Mouse (Mus musculus) neural tube, embryonic 14.5 days (tissue): ENCODE data around the gene Rras. TPM values are rescaled to one million over a fixed set of nuclear protein-coding genes. Genes with fewer than 3 reads are reported as not detected.

ENCODE experiments used
- ATAC-seq: fragments of 200-750 bp; cut with Nextera tagmentation; 2 replicates; pipeline ENCODE4 v1.8.0; 2017; ENCODE audit warnings: low read depth, mild to moderate bottlenecking, moderate TSS enrichment, moderate library complexity
- H3K27ac ChIP-seq: fragments of 300-500 bp; sonication (generic); 2 replicates; pipeline ENCODE4 v1.5.1; 2014; ENCODE audit warnings: low read depth, mild to moderate bottlenecking, control low read depth, low read length, moderate library complexity, mixed read lengths
- H3K27me3 ChIP-seq: fragments of 300-500 bp; sonication (generic); 2 replicates; pipeline ENCODE4 v1.6.1; 2014; ENCODE audit warnings: low read length; ENCODE audit not compliant: control insufficient read depth, insufficient read depth
- H3K36me3 ChIP-seq: fragments of 300-500 bp; sonication (generic); 2 replicates; pipeline ENCODE4 v1.6.1; 2014; ENCODE audit warnings: low read length, mixed read lengths; ENCODE audit not compliant: control insufficient read depth, insufficient read depth
- H3K4me1 ChIP-seq: fragments of 300-500 bp; sonication (generic); 2 replicates; pipeline ENCODE4 v1.6.1; 2014; ENCODE audit warnings: low read length; ENCODE audit not compliant: control insufficient read depth, insufficient read depth
- H3K4me2 ChIP-seq: fragments of 300-500 bp; sonication (generic); 2 replicates; pipeline ENCODE4 v1.6.1; 2014; ENCODE audit warnings: mild to moderate bottlenecking, low read depth, low read length, control low read depth
- H3K4me3 ChIP-seq: fragments of 300-500 bp; sonication (generic); 2 replicates; pipeline ENCODE4 v1.5.1; 2014; ENCODE audit warnings: low read depth, low read length, control low read depth, mixed read lengths
- H3K9ac ChIP-seq: fragments of 300-500 bp; sonication (generic); replicated peaks from 2 replicates; pipeline ENCODE4 v1.6.1; 2014; ENCODE audit warnings: low read depth, mild to moderate bottlenecking, control low read depth, low read length, mixed read lengths
- H3K9me3 ChIP-seq: fragments of 300-500 bp; sonication (generic); 2 replicates; pipeline ENCODE4 v1.6.1; 2016; ENCODE audit warnings: low read length; ENCODE audit not compliant: control insufficient read depth
- WGBS: fragments of 180-500 bp; shearing (Covaris S2); extraction: QIAGEN DNeasy Blood & Tissue Kit; methylation state at CpG from one replicate; pipeline ENCODE4 v1.1.7; 2014; 5-methylcytosine and 5-hydroxymethylcytosine counted together
- polyA plus RNA-seq: library from polyadenylated mRNA; unstranded; fragments of >200 nt; fragmentation: Nextera tagmentation; extraction: Ambion mirVana; gene quantifications from 2 replicates; pipeline ENCODE4 v1.2.1, GENCODE M21; 2014

The Rras gene
- polyA plus RNA-seq, 1 experiment from 2014 or later, result 9.0 TPM

DNA sequence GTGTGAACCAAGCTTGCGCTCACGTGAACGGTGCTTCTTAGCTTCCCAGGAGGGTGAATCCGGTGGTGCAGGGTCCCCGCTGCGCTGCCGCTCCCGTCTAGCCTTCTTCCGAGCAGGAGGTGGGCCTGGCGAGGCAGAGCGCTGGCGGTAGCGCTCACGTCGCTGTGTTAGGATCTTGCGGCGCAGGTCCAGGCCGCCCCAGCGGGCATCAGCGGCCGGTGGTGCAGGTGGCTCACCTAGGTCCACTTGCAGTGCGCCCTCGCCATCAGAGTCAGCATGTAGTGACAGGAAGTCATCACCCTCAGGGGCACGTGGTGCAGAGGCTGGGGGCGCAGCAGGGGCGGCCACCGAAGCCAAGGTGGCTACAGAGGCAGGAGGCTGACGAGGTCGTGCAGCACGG lies 9.9 kb upstream of the Rras start:
- no peak for ATAC-seq
- Histone ChIP-seq H3K27me3 (no peaks in the 10 kb centered on the region), H3K9me3 (no peaks in the 10 kb centered on the region), H3K4me1 (no peaks in the 10 kb centered on the region), H3K4me3 (no peak overlapping the region), H3K27ac (no peak overlapping the region), H3K36me3 (peaks cover 90% of the 10 kb centered on the region), H3K9ac (no peak overlapping the region), H3K4me2 (no peak overlapping the region)
- WGBS, result 94% methylated on average over 30 of the region's 30 CpGs

DNA sequence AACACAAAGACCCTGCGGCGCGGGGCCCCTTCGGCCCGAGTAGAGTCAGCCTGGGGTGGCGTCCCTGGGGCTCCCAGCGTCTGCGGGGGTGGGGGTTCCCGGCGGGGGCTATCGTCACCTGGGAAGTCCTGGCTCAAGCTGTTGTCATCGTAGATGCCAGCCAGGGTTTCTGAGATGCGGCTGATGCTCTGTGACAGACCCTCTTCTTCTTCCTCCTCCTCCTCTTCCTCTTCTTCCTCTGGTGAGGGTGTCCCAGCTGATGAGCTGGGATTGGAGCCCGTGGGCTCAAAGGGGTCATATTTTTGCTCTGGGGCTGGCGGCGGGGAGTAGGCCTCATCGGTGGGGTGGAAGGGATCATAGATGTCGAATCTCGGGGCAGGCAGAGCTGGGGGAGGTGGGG lies 9.3 kb upstream of the Rras start:
- H3K9ac ChIP-seq, result no peak overlapping the region
- no peak overlapping the region for H3K4me3 ChIP-seq
- H3K4me1 ChIP-seq, result no peaks in the 10 kb centered on the region
- no peak overlapping the region for H3K27ac ChIP-seq
- H3K9me3 ChIP-seq, result no peaks in the 10 kb centered on the region
- 94% methylated on average over 19 of the region's 19 CpGs for WGBS
- no peak for ATAC-seq
- no peaks in the 10 kb centered on the region for H3K27me3 ChIP-seq
- peaks cover 84% of the 10 kb centered on the region for H3K36me3 ChIP-seq
- no peak overlapping the region for H3K4me2 ChIP-seq

DNA sequence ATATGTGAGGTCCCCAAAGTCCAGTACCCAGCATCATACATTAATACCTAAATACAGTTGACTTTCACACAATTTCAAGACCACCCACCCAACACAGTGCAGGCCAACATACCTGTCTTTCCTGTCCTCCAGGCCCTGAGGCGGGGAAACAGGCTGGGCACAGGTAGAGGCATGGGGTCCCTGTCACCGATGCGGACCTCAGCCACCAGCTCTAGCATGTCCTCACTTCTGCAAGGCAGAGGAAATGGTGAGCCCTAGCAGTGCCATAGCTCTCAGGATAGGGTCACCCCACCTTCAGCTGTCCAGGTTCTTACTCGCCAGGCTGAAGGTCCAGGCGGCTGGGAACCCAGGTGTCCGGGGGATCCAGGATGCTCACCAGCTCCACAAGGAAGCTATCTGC lies 5.8 kb upstream of the Rras start:
- Histone ChIP-seq H3K27me3 (no peaks in the 10 kb centered on the region), H3K9me3 (no peaks in the 10 kb centered on the region), H3K9ac (no peak overlapping the region), H3K36me3 (peaks cover 52% of the 10 kb centered on the region), H3K27ac (no peak overlapping the region), H3K4me2 (no peak overlapping the region), H3K4me3 (no peak overlapping the region), H3K4me1 (peaks cover 11% of the 10 kb centered on the region; the same call in 1 of the 2 replicates)
- ATAC-seq, result no peak
- 100% methylated on average over 6 of the region's 6 CpGs for WGBS

DNA sequence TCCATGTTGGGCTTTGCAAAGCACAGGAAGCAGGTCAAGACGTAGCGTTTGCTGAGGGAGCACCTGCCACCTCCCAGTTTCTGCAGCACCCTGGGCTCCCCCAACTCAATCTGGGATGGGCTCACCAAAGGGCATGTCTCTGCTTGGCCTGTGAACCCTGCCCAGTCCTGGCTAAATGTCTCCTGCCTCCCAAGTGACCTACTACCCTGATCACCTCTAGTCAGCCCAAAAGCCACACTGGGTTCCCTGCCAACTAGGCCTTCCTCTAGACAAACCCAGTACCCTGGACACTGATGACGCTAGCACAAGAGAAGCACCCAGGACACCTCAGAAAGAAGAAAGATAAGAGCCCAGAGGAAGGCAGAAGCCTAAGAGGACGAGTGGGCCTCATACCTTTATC lies 4.9 kb upstream of the Rras start:
- Histone ChIP-seq H3K4me2 (no peak overlapping the region), H3K27me3 (no peaks in the 10 kb centered on the region), H3K4me3 (no peak overlapping the region), H3K9me3 (no peaks in the 10 kb centered on the region), H3K27ac (no peak overlapping the region), H3K4me1 (peaks cover 13% of the 10 kb centered on the region; the same call in 1 of the 2 replicates), H3K9ac (no peak overlapping the region), H3K36me3 (peaks cover 44% of the 10 kb centered on the region)
- no peak for ATAC-seq
- 88% methylated on average over 4 of the region's 4 CpGs for WGBS

DNA sequence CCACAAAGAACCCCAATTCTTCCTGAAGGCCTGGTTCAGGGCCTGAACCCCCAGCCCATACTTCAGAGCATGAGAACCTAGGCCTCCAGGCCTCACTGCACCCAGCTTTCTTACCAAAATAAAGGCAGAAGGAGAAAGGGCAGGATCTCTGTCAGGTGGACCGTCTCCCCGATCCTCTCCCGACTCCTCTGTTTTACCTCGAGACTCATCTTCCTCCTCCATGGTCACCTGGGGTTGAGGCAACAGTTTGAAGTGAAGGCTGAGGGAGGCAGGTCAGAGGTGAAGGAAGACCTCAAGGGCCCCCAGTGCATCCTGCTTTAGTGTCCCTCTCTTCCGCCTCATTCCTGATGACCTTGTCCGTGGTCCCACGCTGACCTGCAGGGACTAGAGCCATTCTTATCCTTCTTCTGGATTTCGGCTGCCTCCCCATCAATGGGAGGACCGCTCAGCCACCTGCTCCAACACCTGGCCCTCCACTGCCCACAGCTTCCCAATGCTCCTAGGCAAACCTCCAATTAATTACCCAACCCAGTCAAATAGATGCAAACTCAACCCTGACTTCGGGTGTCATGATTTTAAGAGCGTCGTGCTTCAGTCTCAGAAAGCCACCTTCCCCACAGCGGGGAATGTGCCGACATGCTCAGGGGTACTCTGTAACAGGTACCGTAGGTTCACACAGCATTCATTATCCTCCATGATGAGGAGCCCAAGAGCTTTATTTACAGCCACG lies 4.2 kb upstream of the Rras start:
- no peak for ATAC-seq
- Histone ChIP-seq H3K4me2 (no peak overlapping the region), H3K4me3 (no peak overlapping the region), H3K9me3 (no peaks in the 10 kb centered on the region), H3K9ac (no peak overlapping the region), H3K4me1 (peaks cover 13% of the 10 kb centered on the region; the same call in 1 of the 2 replicates), H3K36me3 (peaks cover 37% of the 10 kb centered on the region), H3K27me3 (no peaks in the 10 kb centered on the region), H3K27ac (no peak overlapping the region)
- 96% methylated on average over 16 of the region's 16 CpGs for whole genome bisulfite sequencing

DNA sequence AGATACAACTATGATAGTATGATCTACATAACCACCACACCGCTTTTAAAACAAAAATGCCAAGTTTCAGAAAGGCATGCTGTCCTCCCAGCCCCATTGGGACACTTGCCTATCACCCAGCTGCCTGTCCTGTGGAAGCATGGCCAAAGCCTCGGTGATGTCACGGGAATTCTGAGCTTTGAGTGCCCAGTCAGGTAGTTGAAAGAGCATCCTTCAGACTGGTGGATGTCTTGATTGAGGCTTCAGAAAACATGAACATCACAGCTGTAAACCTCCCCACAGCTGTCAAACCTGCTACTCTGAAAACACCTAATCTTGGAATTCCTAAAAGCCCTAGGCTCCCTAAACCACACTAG lies 3.7 kb upstream of the Rras start:
- no peak overlapping the region for H3K4me2 ChIP-seq
- no peaks in the 10 kb centered on the region for H3K27me3 ChIP-seq
- H3K4me3 ChIP-seq, result no peak overlapping the region
- H3K9ac ChIP-seq, result no peak overlapping the region
- peaks cover 32% of the 10 kb centered on the region for H3K36me3 ChIP-seq
- H3K4me1 ChIP-seq, result peaks cover 13% of the 10 kb centered on the region; the same call in 1 of the 2 replicates
- WGBS, result 96% methylated on average over 3 of the region's 3 CpGs
- H3K9me3 ChIP-seq, result no peaks in the 10 kb centered on the region
- no peak overlapping the region for H3K27ac ChIP-seq
- no peak for ATAC-seq

DNA sequence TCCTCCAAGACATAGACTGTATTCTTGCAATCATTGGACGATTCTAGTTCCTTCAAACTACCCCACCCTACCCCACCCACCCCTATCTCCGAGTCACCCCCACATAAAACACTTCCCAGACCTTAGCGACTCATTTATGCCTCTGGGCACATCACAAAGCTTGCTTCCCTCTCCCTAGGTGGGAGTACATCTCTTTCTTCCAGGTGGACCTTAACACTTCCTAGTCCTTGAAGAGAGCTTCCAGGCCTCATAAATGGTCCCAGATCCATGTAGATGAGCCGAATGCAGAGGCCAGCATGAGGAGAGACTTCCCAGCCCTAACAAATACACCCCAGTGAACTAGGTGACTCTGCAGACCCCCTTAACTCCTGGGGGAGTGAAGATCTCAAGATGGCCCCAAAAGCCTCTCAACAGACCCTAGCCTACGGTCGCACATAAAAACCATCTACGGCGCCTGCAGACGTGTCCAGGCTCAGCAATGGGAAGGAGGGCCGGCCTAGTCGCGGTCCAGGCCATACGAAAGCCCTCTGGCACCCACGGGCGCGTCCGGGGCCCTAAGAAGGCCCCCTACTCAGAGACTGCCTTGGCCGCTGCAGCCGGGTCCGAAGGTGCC lies 2.3 kb upstream of the Rras start:
- peak overlapping the region; percentile 66 for H3K4me2 ChIP-seq
- 2% methylated on average over 20 of the region's 20 CpGs for WGBS
- peaks cover 13% of the 10 kb centered on the region; the same call in 1 of the 2 replicates for H3K4me1 ChIP-seq
- no peaks in the 10 kb centered on the region for H3K9me3 ChIP-seq
- H3K36me3 ChIP-seq, result peaks cover 21% of the 10 kb centered on the region
- H3K4me3 ChIP-seq, result peak overlapping the region; percentile 55
- peak overlapping the region; percentile 53 for H3K27ac ChIP-seq
- ATAC-seq, result no peak
- H3K27me3 ChIP-seq, result no peaks in the 10 kb centered on the region
- H3K9ac ChIP-seq, result peak overlapping the region; percentile 74

DNA sequence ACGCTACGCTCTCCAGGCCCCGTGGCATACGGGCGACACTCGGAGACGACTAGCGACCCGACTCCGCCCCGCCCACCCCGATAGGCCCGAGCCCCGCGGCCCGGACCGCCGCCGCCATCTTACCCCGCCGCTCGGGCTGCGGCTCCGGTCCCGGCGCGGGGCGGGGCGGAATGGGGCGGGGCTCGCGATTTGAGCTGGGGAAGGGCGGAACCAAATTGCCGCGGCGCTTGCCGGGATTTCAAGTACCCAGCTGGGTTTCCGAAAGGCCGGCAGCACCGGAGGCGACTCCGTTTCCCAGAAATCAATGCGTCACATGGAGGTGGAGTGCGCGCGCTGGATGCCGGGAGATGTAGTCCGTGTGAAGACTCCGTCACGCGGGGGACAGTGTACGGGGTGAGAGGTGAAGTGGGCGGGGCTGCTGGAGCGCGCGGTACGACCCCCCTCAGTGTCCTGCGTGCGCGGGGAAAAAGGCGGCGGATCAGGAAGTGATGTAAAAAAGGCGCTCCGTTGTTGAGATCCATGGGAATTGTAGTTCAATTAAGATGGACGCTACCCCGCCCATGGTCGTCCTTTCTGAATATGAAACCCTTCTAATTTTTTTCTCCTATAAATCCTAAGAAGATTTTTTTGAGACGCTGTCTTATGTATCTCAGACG lies 1.7 kb upstream of the Rras start, which contains the start of gene Scaf1:
Gene Scaf1 (minus strand): TSS at position 407 of the 656 bp plus-strand sequence.
- peak within 1 kb of the TSS; percentile 89 for H3K4me2 ChIP-seq
- under 1% methylated on average over 69 of the region's 69 CpGs for WGBS
- no peaks in the 10 kb centered on the region for H3K9me3 ChIP-seq
- peak; percentile 91 for ATAC-seq
- H3K4me3 ChIP-seq, result peak within 1 kb of the TSS; percentile 55
- peaks cover 16% of the 10 kb centered on the region for H3K36me3 ChIP-seq
- H3K27ac ChIP-seq, result peak within 1 kb of the TSS; percentile 83
- peak within 1 kb of the TSS; percentile 74 for H3K9ac ChIP-seq
- H3K27me3 ChIP-seq, result no peaks in the 10 kb centered on the region
- peaks cover 13% of the 10 kb centered on the region; the same call in 1 of the 2 replicates for H3K4me1 ChIP-seq

DNA sequence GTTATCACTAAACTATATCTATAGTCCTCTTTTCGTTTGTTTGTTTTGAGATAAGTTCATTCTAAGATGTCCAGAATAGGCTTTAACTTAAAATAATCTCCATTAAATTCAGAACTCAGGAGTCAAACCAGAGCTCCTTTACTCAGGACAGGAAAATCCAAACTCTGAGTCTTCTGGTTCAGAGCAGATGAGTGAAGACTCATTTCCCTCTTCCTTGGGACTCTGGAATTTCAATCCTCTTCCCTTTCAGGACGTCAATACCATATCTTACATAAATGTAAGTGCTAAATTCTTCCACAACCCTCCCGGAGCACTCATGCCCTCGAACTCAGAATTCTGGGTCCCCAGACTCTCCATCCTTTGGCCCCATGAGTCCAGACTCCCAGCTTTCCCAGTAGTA lies 1.0 kb upstream of the Rras start:
- Histone ChIP-seq H3K4me3 (peak overlapping the region; percentile 55), H3K27me3 (no peaks in the 10 kb centered on the region), H3K9me3 (no peaks in the 10 kb centered on the region), H3K36me3 (peaks cover 11% of the 10 kb centered on the region), H3K4me1 (peaks cover 13% of the 10 kb centered on the region; the same call in 1 of the 2 replicates), H3K9ac (peak overlapping the region; percentile 18; the same call in 1 of the 2 replicates), H3K4me2 (peak overlapping the region; percentile 89), H3K27ac (peak overlapping the region; percentile 83)
- WGBS, result 4% methylated on average over 4 of the region's 4 CpGs
- no peak for ATAC-seq
